Mouse (Mus musculus) left cerebral cortex, adult 9 months (tissue): ENCODE measurements at regions not wholly inside any gene's neighbourhood (a gene's known extent, or its start where the extent isn't known, plus 50 kb on each side); places are given as distances from the start of the nearest gene placed in this dataset.

Experiments used
- DNase-seq, 2 experiments: peaks; one replicate each; pipeline ENCODE4 v3.0.0; 2022; ENCODE audit warnings: low spot score in 2 of 2

- DNase-seq: peak in 1 of 2 experiments; percentile 55
Measured at GRCm38 (mm10) chr4:34336971-34337797, 213.6 kb upstream of the Akirin2 start.

GRCm38 (mm10) chr4:34337852-34338251 is 212.9 kb upstream of the Akirin2 start:
- DNase-seq: peak in 1 of 2 experiments; percentile 10

- DNase-seq: no peak
Measured at GRCm38 (mm10) chr4:34340057-34340456, 210.7 kb upstream of the Akirin2 start.

- peak in 1 of 2 experiments; percentile 8 for DNase-seq
Measured at GRCm38 (mm10) chr4:34371281-34372032, 179.3 kb upstream of the Akirin2 start.

- no peak for DNase-seq
Measured at GRCm38 (mm10) chr4:34386338-34386967, 164.3 kb upstream of the Akirin2 start.

GRCm38 (mm10) chr4:34391499-34391898 is 159.2 kb upstream of the Akirin2 start:
- DNase-seq: no peak

- DNase-seq: no peak
Measured at GRCm38 (mm10) chr4:34403061-34403460, 147.7 kb upstream of the Akirin2 start.

- no peak for DNase-seq
Measured at GRCm38 (mm10) chr4:34407181-34407580, 143.6 kb upstream of the Akirin2 start.

GRCm38 (mm10) chr4:34420970-34421369 is 129.8 kb upstream of the Akirin2 start:
- DNase-seq: no peak

GRCm38 (mm10) chr4:34424131-34424646 is 126.5 kb upstream of the Akirin2 start:
- no peak for DNase-seq

GRCm38 (mm10) chr4:34429003-34429402 is 121.7 kb upstream of the Akirin2 start:
- DNase-seq: no peak

GRCm38 (mm10) chr4:34429456-34430235 is 121.1 kb upstream of the Akirin2 start:
- DNase-seq: peak; percentile 19 to 27

- no peak for DNase-seq
Measured at GRCm38 (mm10) chr4:34437316-34437715, 113.4 kb upstream of the Akirin2 start.

GRCm38 (mm10) chr4:34449582-34449981 is 101.2 kb upstream of the Akirin2 start:
- no peak for DNase-seq

GRCm38 (mm10) chr4:34462591-34462990 is 88.1 kb upstream of the Akirin2 start:
- DNase-seq: no peak

GRCm38 (mm10) chr4:34465845-34466244 is 84.9 kb upstream of the Akirin2 start:
- peak in 1 of 2 experiments; percentile 11 for DNase-seq

GRCm38 (mm10) chr4:34466309-34466708 is 84.4 kb upstream of the Akirin2 start:
- no peak for DNase-seq

GRCm38 (mm10) chr4:34468096-34468495 is 82.6 kb upstream of the Akirin2 start:
- no peak for DNase-seq

GRCm38 (mm10) chr4:34475792-34476448 is 74.8 kb upstream of the Akirin2 start:
- no peak for DNase-seq

- DNase-seq: no peak
Measured at GRCm38 (mm10) chr4:34484273-34484672, 66.5 kb upstream of the Akirin2 start.

- no peak for DNase-seq
Measured at GRCm38 (mm10) chr4:34485574-34485973, 65.2 kb upstream of the Akirin2 start.
